14 mouse cellular contexts compared by ENCODE assay signal in the genomic region with DNA sequence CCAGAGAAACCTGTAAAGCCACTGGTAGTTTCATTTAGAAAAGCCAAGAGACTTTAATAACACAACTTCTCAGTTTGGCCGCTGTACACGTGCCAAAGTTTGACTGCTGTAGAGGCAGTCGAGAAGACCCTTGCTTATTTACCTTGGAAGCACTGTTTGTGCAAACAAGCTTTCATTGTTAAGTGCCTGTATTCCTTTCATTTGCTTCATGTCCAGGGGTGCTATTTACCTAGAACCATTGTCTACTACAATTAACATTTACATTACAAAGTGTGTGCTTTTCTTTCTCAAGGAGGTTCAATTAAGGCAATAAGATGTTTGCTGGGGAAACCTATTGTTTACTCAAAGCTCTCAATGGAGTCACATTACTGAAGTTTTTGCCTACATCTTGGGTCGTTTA.
DNase-seq lines count a peak whose midpoint lies in the region; ATAC-seq lines count a peak whose summit lies in the region.
"Had no signal": no experiment of that assay in that cellular context is flagged by ENCODE, and none has a peak within 500 bp of the region (broad histone marks: within the 10 kb centered on the region; RNA-seq: fewer than 3 reads in every experiment).

No protein-coding gene starts in this region.

- H3K4me1 ChIP-seq in embryonic facial prominence, embryonic 10.5 days: peaks cover 16% of the 10 kb centered on the region
- H3K4me1 ChIP-seq in hindbrain, embryonic 13.5 days (replicated peaks): peaks cover 29% of the 10 kb centered on the region
- peaks cover 6% of the 10 kb centered on the region; the same call in 1 of the 2 replicates for H3K4me1 ChIP-seq in neural tube, embryonic 12.5 days

- DNase-seq in embryo, embryonic 10.5 days (ENCODE audit: low spot score): peak; percentile 25
- no peak for DNase-seq in embryo, embryonic 10 days (ENCODE audit: low spot score)
- no peak for DNase-seq in embryonic facial prominence, embryonic 10.5 days (ENCODE audit: low spot score)
- no peak for DNase-seq in kidney, postnatal 36 days
- no peak for DNase-seq in natural killer cell, adult 2 months (ENCODE audit: low spot score in 2 of 2)
- DNase-seq: gastrocnemius, postnatal 25 days; heart, postnatal 14 days; kidney, postnatal 10 days; liver; right cerebral cortex, adult 18-20 months; thymus, postnatal 14 days had no signal

- peaks cover 97% of the 10 kb centered on the region for H3K27me3 ChIP-seq in embryonic facial prominence, embryonic 10.5 days (replicated peaks; ENCODE audit: low read depth, poor library complexity, severe bottlenecking)
- no peaks in the 10 kb centered on the region for H3K27me3 ChIP-seq in hindbrain, embryonic 13.5 days
- H3K27me3 ChIP-seq in neural tube, embryonic 12.5 days (replicated peaks): no peaks in the 10 kb centered on the region

- no peak for ATAC-seq in hindbrain, embryonic 13.5 days (ENCODE audit: low FRiP score)
- ATAC-seq in neural tube, embryonic 12.5 days (ENCODE audit: low FRiP score, low read depth): no peak
- no peak for ATAC-seq in megakaryocyte progenitor cell, adult 5-6 weeks (replicated peaks; ENCODE audit: poor library complexity)

- no peak overlapping the region for H3K27ac ChIP-seq in embryonic facial prominence, embryonic 10.5 days (replicated peaks)
- peak overlapping the region; percentile 99 for H3K27ac ChIP-seq in hindbrain, embryonic 13.5 days
- H3K27ac ChIP-seq in neural tube, embryonic 12.5 days: peak overlapping the region; percentile 70

- H3K9me3 ChIP-seq in embryonic facial prominence, embryonic 10.5 days: no peaks in the 10 kb centered on the region
- H3K9me3 ChIP-seq in hindbrain, embryonic 13.5 days: no peaks in the 10 kb centered on the region
- H3K9me3 ChIP-seq in neural tube, embryonic 12.5 days: no peaks in the 10 kb centered on the region

- H3K4me3 ChIP-seq in embryonic facial prominence, embryonic 10.5 days: peak overlapping the region; percentile 72
- H3K4me3 ChIP-seq in hindbrain, embryonic 13.5 days: peak overlapping the region; percentile 59
- H3K4me3 ChIP-seq in neural tube, embryonic 12.5 days: peak overlapping the region; percentile 52

- peak overlapping the region; percentile 93 for H3K9ac ChIP-seq in hindbrain, embryonic 13.5 days
- peak overlapping the region; percentile 95 for H3K9ac ChIP-seq in neural tube, embryonic 12.5 days

- no peaks in the 10 kb centered on the region for H3K36me3 ChIP-seq in embryonic facial prominence, embryonic 10.5 days (replicated peaks)
- H3K36me3 ChIP-seq in hindbrain, embryonic 13.5 days: peaks cover 27% of the 10 kb centered on the region
- peaks cover 21% of the 10 kb centered on the region for H3K36me3 ChIP-seq in neural tube, embryonic 12.5 days

- WGBS in embryonic facial prominence, embryonic 10.5 days: 14% methylated on average over 4 of the region's 4 CpGs
- 7% methylated on average over 4 of the region's 4 CpGs for WGBS in hindbrain, embryonic 13.5 days
- whole genome bisulfite sequencing in neural tube, embryonic 12.5 days: 3% methylated on average over 4 of the region's 4 CpGs

- H3K4me2 ChIP-seq in hindbrain, embryonic 13.5 days: peak overlapping the region; percentile 87
- peak overlapping the region; percentile 78 for H3K4me2 ChIP-seq in neural tube, embryonic 12.5 days (replicated peaks)
